Mouse (Mus musculus): ENCODE measurements at regions not wholly inside any gene's neighbourhood (a gene's known extent, or its start where the extent isn't known, plus 50 kb on each side); places are given as distances from the start of the nearest gene placed in this dataset.

DNA sequence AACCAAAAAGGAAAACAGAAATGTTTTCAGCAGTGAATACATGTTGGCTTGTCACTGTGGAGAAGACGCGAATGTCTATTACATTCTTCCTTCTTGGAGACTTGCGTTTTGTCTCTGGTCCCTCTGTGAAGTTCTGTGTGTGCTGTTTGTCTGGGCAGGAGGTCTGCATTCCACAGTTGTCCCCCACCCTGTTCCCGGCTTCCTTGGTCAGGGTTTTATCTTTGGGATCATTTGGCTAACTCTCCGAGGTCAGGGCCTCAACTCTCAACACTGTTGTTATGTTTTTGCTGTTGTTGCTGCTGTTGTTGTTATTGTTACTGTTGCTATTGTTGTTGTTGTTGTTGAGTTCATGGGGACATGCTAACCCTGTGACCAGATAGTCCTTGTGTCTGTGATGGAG is 121.2 kb upstream of the Mrps10 start:
- TF ChIP-seq POLR2A (IDR thresholded peaks at IDR 0.05; ENCODE audit: low read depth, low read length) (no peak), CTCF (conservative IDR thresholded peaks at IDR 0.05; ENCODE audit: insufficient read depth, insufficient read length, low read depth, low read length) (no peak)

All from kidney, adult 2 months (tissue).